Mouse (Mus musculus) cerebellum, adult 2 months (tissue): ENCODE results near the gene Stx5a. TPM values are rescaled to one million over a fixed set of nuclear protein-coding genes. Genes with fewer than 3 reads are reported as not detected.
A peak's percentile ranks its signal among the peaks of the same experiment; 100 is the strongest.

Source experiments
- DNase-seq, 2 experiments: peaks; one replicate each; pipeline ENCODE4 v3.0.0; 2021
- H3K27ac ChIP-seq: fragments of 200-500 bp; 2 replicates; pipeline ENCODE4 v1.5.1; 2012; ENCODE audit warnings: low read length, control low read depth, inconsistent platforms; ENCODE audit not compliant: insufficient read depth
- H3K27me3 ChIP-seq: fragments of 200-500 bp; 2 replicates; pipeline ENCODE4 v1.6.1; 2012; ENCODE audit warnings: inconsistent platforms, mild to moderate bottlenecking, low read length, moderate library complexity; ENCODE audit not compliant: control insufficient read depth, insufficient read depth
- H3K4me1 ChIP-seq: fragments of 200-500 bp; 2 replicates; pipeline ENCODE4 v1.6.1; 2011; ENCODE audit warnings: low read length; ENCODE audit not compliant: control insufficient read depth, insufficient read depth
- H3K4me3 ChIP-seq: fragments of 200-500 bp; replicated peaks from 2 replicates; pipeline ENCODE3; 2011; ENCODE audit warnings: mild to moderate bottlenecking, low read depth, low read length, control low read depth; ENCODE audit not compliant: insufficient read depth
- CTCF ChIP-seq: fragments of 200-500 bp; IDR thresholded peaks from 2 replicates; pipeline ENCODE4 v1.5.1; 2011; ENCODE audit warnings: low read depth, mild to moderate bottlenecking, control low read depth, low read length, moderate library complexity, borderline replicate concordance; ENCODE audit not compliant: insufficient read depth
- POLR2A ChIP-seq: fragments of 200-500 bp; IDR thresholded peaks from 2 replicates; pipeline ENCODE4 v1.6.1; 2011; ENCODE audit warnings: low read length, control low read depth, borderline replicate concordance; ENCODE audit not compliant: insufficient read depth
- WGBS: fragments of 180-500 bp; shearing (Covaris S2); methylation state at CpG from one replicate; pipeline ENCODE4 v1.1.7; 2018; 5-methylcytosine and 5-hydroxymethylcytosine counted together
- polyA plus RNA-seq: library from polyadenylated mRNA; depleted of rRNA; stranded (reverse); fragments of >200 nt; gene quantifications from 2 replicates; pipeline ENCODE4 v1.2.3, GENCODE M21; 2012; rRNA removed

The Stx5a gene
- polyA plus RNA-seq, 1 experiment, result 116 TPM

DNA sequence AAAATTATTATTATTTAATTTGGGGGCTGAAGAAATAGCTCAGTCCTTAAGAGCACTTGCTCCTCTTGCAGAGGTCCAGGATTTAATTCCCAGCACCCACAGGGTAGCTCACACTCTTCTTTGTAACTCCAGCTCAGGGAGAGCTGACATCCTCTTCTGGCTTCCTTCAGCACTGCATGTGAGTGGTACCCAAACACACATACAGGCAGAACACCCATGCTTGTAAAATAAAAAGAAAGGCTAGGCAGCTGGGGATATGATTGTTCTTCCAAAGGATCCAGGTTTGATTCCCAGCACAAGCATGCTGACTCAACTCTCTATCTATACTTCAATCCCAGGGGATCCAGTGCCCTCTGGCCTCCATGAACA is 57.7 kb downstream of the Stx5a start:
- no peak overlapping the region for H3K4me3 ChIP-seq

DNA sequence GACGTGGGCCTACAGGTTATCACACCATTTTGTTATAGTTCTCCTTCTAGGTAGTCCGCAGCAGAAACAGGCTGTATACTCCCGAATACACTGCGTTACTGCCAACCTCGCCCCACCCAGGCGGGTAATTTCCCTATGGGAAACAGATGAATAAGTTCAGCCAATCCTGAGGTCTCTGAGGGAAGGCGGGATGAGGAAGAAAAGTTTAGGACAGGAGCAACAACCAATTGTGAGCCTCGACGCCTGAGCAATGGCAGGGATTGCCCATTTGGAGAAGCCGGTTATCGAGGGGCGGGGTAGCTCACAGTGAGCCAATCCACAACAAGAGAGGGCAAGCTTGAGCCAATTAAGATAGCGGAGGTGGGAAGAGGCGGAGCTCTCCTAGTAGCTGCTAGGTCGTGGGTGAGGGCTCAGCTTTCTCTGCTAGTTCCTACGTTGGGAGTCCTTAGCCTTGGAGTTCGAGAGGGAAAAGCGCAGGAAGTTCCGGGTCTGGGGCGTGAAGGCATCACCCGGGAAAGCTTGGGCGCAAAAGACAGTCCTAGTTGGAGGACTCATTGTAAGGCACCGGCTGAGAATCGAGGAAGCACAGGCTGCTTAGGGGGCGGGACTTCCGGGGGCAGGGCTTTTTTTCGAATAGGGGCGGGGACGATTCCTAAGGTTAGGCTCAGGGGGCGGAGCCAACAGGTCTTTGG is 61.1 kb downstream of the Stx5a start, which contains the start of gene Zbtb3:
TSS of gene Zbtb3 (plus strand) at position 426 of the 692 bp plus-strand sequence.
- peak within 1 kb of the TSS; percentile 89 for H3K4me3 ChIP-seq
- peak; percentile 95 to 99 for DNase-seq
- H3K4me1 ChIP-seq, result no peaks in the 10 kb centered on the region; the same call in 1 of the 2 replicates
- peak within 1 kb of the TSS; percentile 41; the same call in 1 of the 2 replicates for H3K27ac ChIP-seq
- peak; percentile 69; the same call in 1 of the 2 replicates for TF ChIP-seq POLR2A
- TF ChIP-seq CTCF, result no peak
- no peaks in the 10 kb centered on the region for H3K27me3 ChIP-seq
- under 1% methylated on average over 30 of the region's 30 CpGs for WGBS

More for the DNA sequence above, 57.7 kb downstream of the Stx5a start:
- H3K27me3 ChIP-seq, result no peaks in the 10 kb centered on the region
- no peak for DNase-seq
- TF ChIP-seq CTCF (no peak), POLR2A (no peak)
- no peaks in the 10 kb centered on the region; the same call in 1 of the 2 replicates for H3K4me1 ChIP-seq
- no peak overlapping the region for H3K27ac ChIP-seq

DNA sequence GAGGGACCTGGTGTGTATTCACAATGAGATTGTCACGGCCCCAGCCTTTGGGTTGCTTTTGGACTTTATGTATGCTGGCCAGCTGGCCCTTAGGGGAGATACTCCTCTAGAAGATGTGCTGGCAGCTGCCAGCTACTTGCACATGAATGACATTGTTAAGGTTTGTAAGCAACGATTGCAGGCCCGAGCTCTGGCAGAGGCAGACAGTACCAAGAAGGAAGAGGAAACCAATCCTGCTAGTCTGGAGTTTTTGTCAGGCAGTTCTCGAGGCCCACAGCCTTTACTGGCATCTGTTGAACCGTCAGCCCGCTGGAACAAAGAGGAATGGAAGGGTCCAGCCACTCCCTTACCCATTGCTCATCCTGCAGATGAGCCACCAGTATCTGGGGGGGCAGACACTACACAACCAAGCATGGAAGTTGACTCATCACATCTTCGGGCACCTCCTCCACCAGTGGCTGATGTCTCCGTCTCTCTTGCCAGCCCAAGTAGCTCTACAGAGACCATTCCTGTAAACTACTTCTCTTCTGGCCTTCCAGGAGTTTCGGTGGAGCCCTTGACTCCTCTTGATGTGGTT is 62.1 kb downstream of the Stx5a start:
- Histone ChIP-seq H3K27ac (0 out of 2 replicates have a peak overlapping the region, but pooled peaks have one; percentile 6), H3K4me1 (no peaks in the 10 kb centered on the region; the same call in 1 of the 2 replicates)
- 69% methylated on average over 9 of the region's 9 CpGs for WGBS

DNA sequence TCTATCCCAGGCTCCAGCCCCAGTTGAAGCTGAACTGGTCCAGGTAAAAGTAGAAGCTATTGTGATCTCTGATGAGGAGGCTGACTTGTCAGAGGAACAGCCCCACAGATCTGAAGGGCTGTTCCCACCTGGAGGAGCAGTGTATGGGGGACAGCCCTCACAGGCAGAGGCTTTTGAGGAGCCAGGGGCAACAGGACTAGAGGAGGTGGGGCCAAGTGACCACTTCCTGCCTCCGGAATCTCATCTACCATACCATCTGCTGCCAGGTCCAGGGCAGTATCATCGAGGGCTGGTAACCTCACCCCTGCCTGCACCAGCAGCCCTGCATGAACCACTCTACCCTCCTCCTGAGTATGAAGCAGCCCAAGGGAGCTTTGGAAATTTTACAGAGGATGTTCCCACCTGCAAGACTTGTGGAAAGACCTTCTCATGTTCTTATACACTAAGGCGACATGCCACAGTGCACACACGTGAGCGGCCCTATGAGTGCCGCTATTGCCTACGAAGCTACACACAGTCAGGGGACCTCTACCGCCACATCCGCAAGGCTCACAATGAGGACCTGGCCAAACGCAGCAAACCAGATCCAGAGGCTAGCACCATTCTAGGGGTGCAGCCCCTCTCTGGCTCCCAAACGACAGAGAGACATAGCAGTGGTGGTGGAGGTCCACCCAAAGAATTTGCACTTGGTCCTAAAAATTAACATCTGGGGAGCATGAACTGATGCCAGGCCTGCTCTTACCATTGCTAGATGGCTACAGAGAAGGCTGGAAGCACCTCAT is 62.9 kb downstream of the Stx5a start:
- Histone ChIP-seq H3K27ac (no peak overlapping the region), H3K27me3 (no peaks in the 10 kb centered on the region), H3K4me3 (no peak overlapping the region), H3K4me1 (no peaks in the 10 kb centered on the region; the same call in 1 of the 2 replicates)
- DNase-seq, result no peak
- WGBS, result 87% methylated on average over 11 of the region's 11 CpGs
- TF ChIP-seq POLR2A (no peak), CTCF (no peak)

More for the DNA sequence above, 62.1 kb downstream of the Stx5a start:
- Histone ChIP-seq H3K4me3 (no peak overlapping the region), H3K27me3 (no peaks in the 10 kb centered on the region)
- no peak for DNase-seq
- TF ChIP-seq POLR2A, result no peak
- no peak for TF ChIP-seq CTCF

Other genes starting within 250 kb of the Stx5a start
- gene Slc22a8, start 150.2 kb upstream of the Stx5a start, polyA plus RNA-seq, result 18.2 and 19.1 TPM in 2 replicates
- 2.5 and 3.9 TPM in 2 replicates for gene Slc22a6, start 123.4 kb upstream of the Stx5a start, polyA plus RNA-seq
- gene Chrm1, start 77.6 kb upstream of the Stx5a start, polyA plus RNA-seq, result 0.63 and 0.88 TPM in 2 replicates
- gene Slc3a2, start 18.0 kb upstream of the Stx5a start, polyA plus RNA-seq, result 214 and 221 TPM in 2 replicates
- gene Wdr74, start 5.6 kb upstream of the Stx5a start, polyA plus RNA-seq, result 55.5 and 57.6 TPM in 2 replicates
- gene 1700092M07Rik, start 695 bp upstream of the Stx5a start, polyA plus RNA-seq, result 0.33 and 0.65 TPM in 2 replicates
- gene Nxf1, start 15.7 kb downstream of the Stx5a start, polyA plus RNA-seq, result 134 and 135 TPM in 2 replicates
- gene Tmem223, start 29.6 kb downstream of the Stx5a start, polyA plus RNA-seq, result 169 and 170 TPM in 2 replicates
- 15.9 and 20.2 TPM in 2 replicates for gene Tmem179b, start 33.1 kb downstream of the Stx5a start, polyA plus RNA-seq
- 14.1 and 15.6 TPM in 2 replicates for gene Taf6l, start 45.0 kb downstream of the Stx5a start, polyA plus RNA-seq
- 155 and 157 TPM in 2 replicates for gene Polr2g, start 57.2 kb downstream of the Stx5a start, polyA plus RNA-seq
- gene Zbtb3, start 61.1 kb downstream of the Stx5a start, polyA plus RNA-seq, result 3.7 and 3.8 TPM in 2 replicates
- 34.4 and 36.0 TPM in 2 replicates for gene Ttc9c, start 77.9 kb downstream of the Stx5a start, polyA plus RNA-seq
- 97.7 and 101 TPM in 2 replicates for gene Hnrnpul2, start 78.6 kb downstream of the Stx5a start, polyA plus RNA-seq
- gene AC129217.1, start 88.4 kb downstream of the Stx5a start, polyA plus RNA-seq, result not detected in 2 replicates
- 148 and 155 TPM in 2 replicates for gene Bscl2, start 96.1 kb downstream of the Stx5a start, polyA plus RNA-seq
- 218 and 236 TPM in 2 replicates for gene Gng3, start 97.8 kb downstream of the Stx5a start, polyA plus RNA-seq
- 0.78 and 0.85 TPM in 2 replicates for gene Lrrn4cl, start 109.4 kb downstream of the Stx5a start, polyA plus RNA-seq
- gene Ubxn1, start 130.1 kb downstream of the Stx5a start, polyA plus RNA-seq, result 117 and 134 TPM in 2 replicates
- gene Uqcc3, start 139.5 kb downstream of the Stx5a start, polyA plus RNA-seq, result 69.3 and 76.7 TPM in 2 replicates
- gene Lbhd1, start 142.3 kb downstream of the Stx5a start, polyA plus RNA-seq, result 3.8 and 5.1 TPM in 2 replicates
- not detected in 2 replicates for gene Gm49403, start 142.5 kb downstream of the Stx5a start, polyA plus RNA-seq
- 43.7 and 45.9 TPM in 2 replicates for gene 1810009A15Rik, start 147.4 kb downstream of the Stx5a start, polyA plus RNA-seq
- not detected in 2 replicates for gene Gm49416, start 147.5 kb downstream of the Stx5a start, polyA plus RNA-seq
- 17.7 and 18.0 TPM in 2 replicates for gene Ints5, start 151.6 kb downstream of the Stx5a start, polyA plus RNA-seq
- gene Ganab, start 156.7 kb downstream of the Stx5a start, polyA plus RNA-seq, result 105 and 116 TPM in 2 replicates
- 224 and 238 TPM in 2 replicates for gene B3gat3, start 179.0 kb downstream of the Stx5a start, polyA plus RNA-seq
- gene Rom1, start 187.9 kb downstream of the Stx5a start, polyA plus RNA-seq, result 24.1 and 24.2 TPM in 2 replicates
- 40.2 and 45.0 TPM in 2 replicates for gene Eml3, start 188.1 kb downstream of the Stx5a start, polyA plus RNA-seq
- gene Mta2, start 200.5 kb downstream of the Stx5a start, polyA plus RNA-seq, result 30.9 and 33.9 TPM in 2 replicates
- 20.5 and 20.8 TPM in 2 replicates for gene Tut1, start 212.4 kb downstream of the Stx5a start, polyA plus RNA-seq
- gene Eef1g, start 225.6 kb downstream of the Stx5a start, polyA plus RNA-seq, result 263 and 281 TPM in 2 replicates
- 5.3 and 5.8 TPM in 2 replicates for gene Ahnak, start 247.9 kb downstream of the Stx5a start, polyA plus RNA-seq